Mouse (Mus musculus) limb, embryonic 11.5 days (tissue): ENCODE data around the gene Cd72. TPM values are rescaled to one million over a fixed set of nuclear protein-coding genes. Genes with fewer than 3 reads are reported as not detected.

Experiments used
- ATAC-seq: fragments of 200-750 bp; cut with Nextera tagmentation; 2 replicates; pipeline ENCODE4 v1.8.0; 2017; ENCODE audit warnings: low read depth; ENCODE audit not compliant: insufficient number of reproducible peaks, low FRiP score, low TSS enrichment
- DNase-seq: peaks from one replicate; pipeline ENCODE4 v3.0.0-alpha.2; 2015; ENCODE audit warnings: low spot score
- H3K27ac ChIP-seq: fragments of 300-500 bp; sonication (generic); replicated peaks from 2 replicates; pipeline ENCODE4 v1.5.1; 2014; ENCODE audit warnings: low read depth, mild to moderate bottlenecking, low read length
- H3K27me3 ChIP-seq: fragments of 300-500 bp; sonication (generic); 2 replicates; pipeline ENCODE4 v1.6.1; 2014; ENCODE audit warnings: mild to moderate bottlenecking, low read length, mixed read lengths; ENCODE audit not compliant: control insufficient read depth, insufficient read depth
- H3K36me3 ChIP-seq: fragments of 300-500 bp; sonication (generic); 2 replicates; pipeline ENCODE4 v1.6.1; 2014; ENCODE audit warnings: mild to moderate bottlenecking, low read length, moderate library complexity, mixed read lengths; ENCODE audit not compliant: control insufficient read depth, insufficient read depth
- H3K4me1 ChIP-seq: fragments of 300-500 bp; sonication (generic); 2 replicates; pipeline ENCODE4 v1.6.1; 2014; ENCODE audit warnings: low read length, mixed read lengths; ENCODE audit not compliant: control insufficient read depth, insufficient read depth
- H3K4me2 ChIP-seq: fragments of 300-500 bp; sonication (generic); 2 replicates; pipeline ENCODE4 v1.6.1; 2014; ENCODE audit warnings: low read depth, mild to moderate bottlenecking, moderate library complexity; ENCODE audit not compliant: severe bottlenecking
- H3K4me3 ChIP-seq: fragments of 300-500 bp; sonication (generic); 2 replicates; pipeline ENCODE4 v1.5.1; 2014; ENCODE audit warnings: low read depth, low read length
- H3K9ac ChIP-seq: fragments of 300-500 bp; sonication (generic); 2 replicates; pipeline ENCODE4 v1.6.1; 2014; ENCODE audit warnings: mild to moderate bottlenecking, low read length
- H3K9me3 ChIP-seq: fragments of 300-500 bp; sonication (generic); 2 replicates; pipeline ENCODE4 v1.6.1; 2016; ENCODE audit warnings: low read length; ENCODE audit not compliant: control insufficient read depth
- WGBS: fragments of 180-500 bp; shearing (Covaris S2); extraction: QIAGEN DNeasy Blood & Tissue Kit; methylation state at CpG from one replicate; pipeline ENCODE4 v1.1.7; 2014; 5-methylcytosine and 5-hydroxymethylcytosine counted together
- polyA plus RNA-seq: library from polyadenylated mRNA; unstranded; fragments of >200 nt; fragmentation: Nextera tagmentation; extraction: Ambion mirVana; gene quantifications from 2 replicates; pipeline ENCODE4 v1.2.1, GENCODE M21; 2014

Cd72 gene
- polyA plus RNA-seq, 1 experiment from 2014 or later = 4.0 TPM

- ATAC-seq (no peak), DNase-seq (no peak)
- Histone ChIP-seq H3K36me3 (peaks cover 8% of the 10 kb centered on the region), H3K9ac (no peak overlapping the region), H3K4me3 (no peak overlapping the region), H3K4me1 (peaks cover 9% of the 10 kb centered on the region), H3K9me3 (no peaks in the 10 kb centered on the region), H3K4me2 (no peak overlapping the region), H3K27ac (no peak overlapping the region), H3K27me3 (peaks cover under 1% of the 10 kb centered on the region; the same call in 1 of the 2 replicates)
- 91% methylated on average over 13 of the region's 13 CpGs for WGBS
Observed at GRCm38 (mm10) chr4:43447251-43447650, 7.2 kb downstream of the Cd72 start.

DNA sequence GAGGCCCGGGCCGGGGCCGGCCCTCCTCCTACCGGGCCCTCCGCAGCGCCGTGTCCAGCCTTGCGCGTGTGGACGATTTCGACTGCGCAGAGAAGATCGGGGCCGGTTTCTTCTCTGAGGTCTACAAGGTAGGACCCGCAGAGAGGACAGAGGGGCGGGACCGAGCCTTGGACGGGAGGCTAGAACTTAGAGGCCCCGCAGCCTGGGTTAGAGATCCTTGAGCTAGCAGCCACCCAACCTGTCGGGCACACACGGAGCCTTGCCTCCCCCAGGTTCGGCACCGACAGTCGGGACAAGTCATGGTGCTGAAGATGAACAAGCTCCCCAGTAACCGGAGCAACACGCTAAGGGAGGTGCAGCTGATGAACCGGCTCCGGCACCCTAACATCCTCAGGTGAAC is 10.9 kb downstream of the Cd72 start:
- ATAC-seq = no peak
- peak; percentile 65 for DNase-seq
- Histone ChIP-seq H3K9ac (peak overlapping the region; percentile 95), H3K36me3 (peaks cover 8% of the 10 kb centered on the region), H3K27me3 (no peaks in the 10 kb centered on the region), H3K4me1 (peaks cover 9% of the 10 kb centered on the region), H3K27ac (peak overlapping the region; percentile 81; the same call in 1 of the 2 replicates), H3K4me3 (peak overlapping the region; percentile 80), H3K4me2 (peak overlapping the region; percentile 92), H3K9me3 (no peaks in the 10 kb centered on the region)
- 1% methylated on average over 24 of the region's 28 CpGs for WGBS

DNA sequence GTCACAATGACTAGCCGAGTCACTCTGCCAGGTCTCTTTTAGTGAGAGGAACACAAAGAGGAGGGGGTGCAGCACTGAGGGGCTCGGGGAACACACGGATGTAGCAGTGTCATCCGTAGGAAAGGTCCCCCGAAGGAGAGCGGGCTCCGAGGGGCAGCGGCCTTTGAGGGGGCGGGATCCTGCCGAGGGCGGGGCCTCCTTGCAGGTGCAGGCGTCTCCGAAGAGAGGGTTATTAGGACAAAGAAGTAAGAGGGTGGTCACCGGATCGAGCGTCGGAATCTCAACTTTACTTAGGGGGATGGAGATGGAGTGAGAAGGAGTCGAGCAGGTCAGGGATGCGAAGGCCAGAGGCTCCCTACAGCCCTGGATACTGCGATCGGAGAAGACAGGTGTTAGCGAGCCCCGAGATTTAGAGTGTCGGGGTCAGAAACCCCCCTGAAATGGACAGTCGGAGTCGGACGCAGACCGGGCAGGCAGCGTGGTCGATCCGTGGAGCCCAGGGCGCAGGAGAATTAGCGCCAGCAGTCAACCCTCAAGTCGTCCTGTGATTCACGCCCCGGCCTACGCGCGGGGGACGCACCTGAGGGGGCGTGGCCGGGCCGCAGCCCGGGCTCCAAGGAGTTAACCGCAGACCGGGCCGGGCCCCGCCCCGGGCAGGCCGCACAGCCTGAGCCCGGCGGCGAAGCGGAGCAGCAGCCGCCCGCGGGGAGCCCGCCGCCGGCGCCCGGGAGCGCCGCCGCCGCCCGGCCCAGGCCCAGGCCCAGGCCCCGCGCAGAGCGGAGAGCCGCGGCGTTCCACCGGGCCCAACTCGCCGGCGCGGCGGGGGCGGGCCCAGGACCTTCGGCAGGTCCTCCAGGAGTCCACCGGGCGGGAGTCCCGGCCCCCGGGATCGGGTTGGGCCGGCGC is 11.7 kb downstream of the Cd72 start:
- Histone ChIP-seq H3K27ac (peak overlapping the region; percentile 81), H3K9ac (peak overlapping the region; percentile 95), H3K4me3 (peak overlapping the region; percentile 80), H3K27me3 (no peaks in the 10 kb centered on the region), H3K9me3 (no peaks in the 10 kb centered on the region), H3K4me2 (peak overlapping the region; percentile 92), H3K36me3 (peaks cover 8% of the 10 kb centered on the region), H3K4me1 (peaks cover 9% of the 10 kb centered on the region)
- DNase-seq = peak; percentile 77
- peak; percentile 74 for ATAC-seq
- WGBS = under 1% methylated on average over 80 of the region's 88 CpGs

DNA sequence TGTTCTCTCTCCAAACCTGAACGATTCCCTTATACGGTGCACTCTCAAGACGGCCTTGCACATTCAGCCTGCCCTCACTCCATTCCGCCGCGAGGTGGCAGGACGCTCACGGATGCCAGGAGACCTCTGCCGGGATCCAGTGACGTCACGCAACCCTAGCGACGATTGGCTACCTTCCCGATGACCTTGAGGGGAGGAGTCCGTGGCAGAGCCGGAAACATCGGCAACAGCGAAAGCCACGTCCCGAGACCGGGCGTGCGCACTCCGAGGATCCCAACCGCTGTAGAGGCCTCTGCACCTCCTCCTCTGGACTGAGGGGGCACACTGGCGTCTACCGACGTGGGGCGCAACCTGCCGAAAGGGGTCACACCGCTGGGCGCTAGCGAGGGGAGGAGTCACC is 12.4 kb downstream of the Cd72 start:
- Histone ChIP-seq H3K4me1 (peaks cover 9% of the 10 kb centered on the region), H3K27ac (peak overlapping the region; percentile 81), H3K9ac (peak overlapping the region; percentile 95), H3K36me3 (peaks cover 6% of the 10 kb centered on the region), H3K9me3 (no peaks in the 10 kb centered on the region), H3K27me3 (no peaks in the 10 kb centered on the region), H3K4me2 (peak overlapping the region; percentile 92), H3K4me3 (peak overlapping the region; percentile 80)
- ATAC-seq (peak; percentile 92), DNase-seq (peak; percentile 100)
- WGBS = under 1% methylated on average over 33 of the region's 33 CpGs

DNA sequence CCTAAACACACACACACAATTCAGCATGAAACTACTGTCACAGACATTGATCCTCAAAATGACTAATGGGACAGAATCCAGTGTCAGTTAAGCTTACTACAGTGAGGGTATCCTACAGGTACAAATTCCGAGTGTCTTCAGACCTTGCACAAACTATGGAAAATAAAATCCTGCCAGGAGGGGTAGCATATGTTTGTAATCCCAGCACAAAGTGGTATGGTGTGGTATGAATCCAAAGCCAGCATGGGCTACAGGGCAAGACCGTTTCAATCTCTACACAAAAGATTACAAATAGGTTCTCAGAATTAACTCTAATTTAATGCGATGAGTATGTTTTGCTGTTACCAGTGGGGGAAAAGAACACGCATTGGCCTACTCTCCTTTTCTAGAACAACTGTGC is 12.8 kb downstream of the Cd72 start, which contains the start of gene Tesk1:
Gene Tesk1 (plus strand): TSS at position 301 of the 400 bp plus-strand sequence.
- H3K9ac ChIP-seq = peak within 1 kb of the TSS; percentile 95
- peak within 1 kb of the TSS; percentile 81 for H3K27ac ChIP-seq
- peaks cover 2% of the 10 kb centered on the region for H3K36me3 ChIP-seq
- peaks cover 9% of the 10 kb centered on the region for H3K4me1 ChIP-seq
- H3K9me3 ChIP-seq = no peaks in the 10 kb centered on the region
- ATAC-seq = no peak
- H3K4me3 ChIP-seq = peak within 1 kb of the TSS; percentile 80
- no peaks in the 10 kb centered on the region for H3K27me3 ChIP-seq
- WGBS = 26% methylated on average over 4 of the region's 4 CpGs
- H3K4me2 ChIP-seq = peak within 1 kb of the TSS; percentile 92
- DNase-seq = no peak

DNA sequence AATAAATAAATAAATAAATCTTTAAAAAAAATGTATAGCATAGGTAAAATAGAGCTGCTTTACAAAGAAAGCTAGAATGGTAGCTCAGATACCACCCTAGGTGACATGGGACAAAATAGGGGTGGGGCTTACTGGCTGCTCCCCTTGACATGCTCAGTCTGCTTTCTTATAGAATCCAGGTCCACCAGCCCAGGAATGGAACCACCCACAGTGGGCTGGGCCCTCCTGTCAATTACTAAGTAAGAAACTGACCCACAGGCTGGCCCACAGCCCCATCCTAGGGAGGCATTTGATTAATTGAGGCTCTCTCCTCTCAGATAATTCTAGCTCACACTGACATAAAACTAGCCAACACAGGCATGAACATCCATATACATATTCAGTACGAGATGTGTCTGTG is 21.6 kb downstream of the Cd72 start:
- DNase-seq (no peak), ATAC-seq (no peak)
- H3K4me2 ChIP-seq = no peak overlapping the region
- H3K9ac ChIP-seq = no peak overlapping the region
- no peaks in the 10 kb centered on the region for H3K4me1 ChIP-seq
- peaks cover 16% of the 10 kb centered on the region for H3K27me3 ChIP-seq
- H3K27ac ChIP-seq = no peak overlapping the region
- 85% methylated on average over 1 of the region's 1 CpGs for WGBS
- no peaks in the 10 kb centered on the region for H3K36me3 ChIP-seq
- H3K9me3 ChIP-seq = no peaks in the 10 kb centered on the region
- no peak overlapping the region for H3K4me3 ChIP-seq

- H3K4me1 ChIP-seq = no peaks in the 10 kb centered on the region
- no peaks in the 10 kb centered on the region for H3K9me3 ChIP-seq
- H3K36me3 ChIP-seq = no peaks in the 10 kb centered on the region
- no peak for ATAC-seq
- H3K27me3 ChIP-seq = peaks cover 27% of the 10 kb centered on the region
- 7% methylated on average over 4 of the region's 4 CpGs for WGBS
- H3K4me3 ChIP-seq = no peak overlapping the region
- no peak overlapping the region for H3K4me2 ChIP-seq
- no peak overlapping the region for H3K9ac ChIP-seq
- peak; percentile 87 for DNase-seq
- no peak overlapping the region for H3K27ac ChIP-seq
Observed at GRCm38 (mm10) chr4:43431690-43432089, 22.7 kb downstream of the Cd72 start.

GRCm38 (mm10) chr4:43428946-43429345 is 25.5 kb downstream of the Cd72 start, which contains the start of gene Fam166b:
Gene Fam166b, minus strand, starts transcription at chr4:43429134.
- Histone ChIP-seq H3K4me1 (peaks cover 4% of the 10 kb centered on the region), H3K9me3 (no peaks in the 10 kb centered on the region), H3K27ac (no peak within 1 kb of the TSS), H3K9ac (no peak within 1 kb of the TSS), H3K36me3 (no peaks in the 10 kb centered on the region), H3K27me3 (peaks cover 51% of the 10 kb centered on the region), H3K4me2 (0 out of 2 replicates have a peak within 1 kb of the TSS, but pooled peaks have one; percentile 0), H3K4me3 (no peak within 1 kb of the TSS)
- DNase-seq = no peak
- WGBS = 5% methylated on average over 10 of the region's 10 CpGs
- no peak for ATAC-seq
